Mouse (Mus musculus): ENCODE measurements around the gene Tuba1a. TPM values are rescaled to one million over a fixed set of nuclear protein-coding genes. Genes with fewer than 3 reads are reported as not detected.
"Not testable (repeated sequence)": the region's sequence is repeated elsewhere in the genome, so short reads cannot be mapped to it uniquely, and the experiment has no call there.

Gene Tuba1a
- total RNA-seq, 2 experiments from 2014 or later: 2,132 to 2,150 TPM

- intact Hi-C loops (cut with DNase I): no loop called here
- DNase-seq (ENCODE audit: low spot score in 2 of 2): peak in 1 of 2 experiments; percentile 82
These were observed 15.3 kb upstream of the Tuba1a start for GRCm38 (mm10) chr15:98968701-98969371.

GRCm38 (mm10) chr15:98959531-98959930 is 6.0 kb upstream of the Tuba1a start:
- DNase-seq (ENCODE audit: low spot score in 2 of 2): no peak
- intact Hi-C loops (cut with DNase I): no loop called here

GRCm38 (mm10) chr15:98958901-98959420 is 5.5 kb upstream of the Tuba1a start:
- intact Hi-C loops (cut with DNase I): no loop called here
- no peak for DNase-seq (ENCODE audit: low spot score in 2 of 2)

GRCm38 (mm10) chr15:98957475-98957874 is 4.0 kb upstream of the Tuba1a start:
- DNase-seq (ENCODE audit: low spot score in 2 of 2): peak in 1 of 2 experiments; percentile 68
- intact Hi-C loops (cut with DNase I): no loop called here

GRCm38 (mm10) chr15:98956000-98956399 is 2.5 kb upstream of the Tuba1a start:
- no peak for DNase-seq (ENCODE audit: low spot score in 2 of 2)
- intact Hi-C loops (cut with DNase I): loop anchor here (2.0 kb wide), 1 partner anchor 15 kb away; no protein-coding TSS in a partner anchor

GRCm38 (mm10) chr15:98955324-98955723 is 1.8 kb upstream of the Tuba1a start:
- intact Hi-C loops (cut with DNase I): loop anchor here (2.0 kb wide), 1 partner anchor 15 kb away; no protein-coding TSS in a partner anchor
- DNase-seq (ENCODE audit: low spot score in 2 of 2): no peak

GRCm38 (mm10) chr15:98954425-98955253 is 1.1 kb upstream of the Tuba1a start:
- DNase-seq (ENCODE audit: low spot score in 2 of 2): peak; percentile 70 to 81
- intact Hi-C loops (cut with DNase I): loop anchor here (2.0 kb wide), 1 partner anchor 16 kb away; no protein-coding TSS in a partner anchor

GRCm38 (mm10) chr15:98952751-98953400 is 627 bp downstream of the Tuba1a start:
- intact Hi-C loops (cut with DNase I): loop anchor here (1.0 kb wide), 1 partner anchor 40 kb away; no protein-coding TSS in a partner anchor
- no peak for DNase-seq (ENCODE audit: low spot score in 2 of 2)

GRCm38 (mm10) chr15:98952063-98952455 is 1.4 kb downstream of the Tuba1a start:
- DNase-seq (ENCODE audit: low spot score in 2 of 2): no peak
- intact Hi-C loops (cut with DNase I): no loop called here

GRCm38 (mm10) chr15:98951122-98952062 is 2.1 kb downstream of the Tuba1a start:
- intact Hi-C loops (cut with DNase I); DNase-seq (ENCODE audit: low spot score in 2 of 2): not testable (repeated sequence)

- intact Hi-C loops (cut with DNase I): no loop called here
- no peak for DNase-seq (ENCODE audit: low spot score in 2 of 2)
These were observed 4.0 kb downstream of the Tuba1a start for GRCm38 (mm10) chr15:98949607-98949892.

- intact Hi-C loops (cut with DNase I): no loop called here
- DNase-seq (ENCODE audit: low spot score in 2 of 2): no peak
These were observed 4.5 kb downstream of the Tuba1a start for GRCm38 (mm10) chr15:98948857-98949606.

- DNase-seq (ENCODE audit: low spot score in 2 of 2): no peak
- intact Hi-C loops (cut with DNase I): no loop called here
These were observed 5.1 kb downstream of the Tuba1a start for GRCm38 (mm10) chr15:98948382-98948781.

- intact Hi-C loops (cut with DNase I): no loop called here
These were observed 5.6 kb downstream of the Tuba1a start for GRCm38 (mm10) chr15:98947884-98948283.

GRCm38 (mm10) chr15:98943133-98943532 is 10.4 kb downstream of the Tuba1a start:
- DNase-seq (ENCODE audit: low spot score in 2 of 2): no peak
- intact Hi-C loops (cut with DNase I): no loop called here

More at GRCm38 (mm10) chr15:98947884-98948283, 5.6 kb downstream of the Tuba1a start:
- no peak for DNase-seq (ENCODE audit: low spot score in 2 of 2)

GRCm38 (mm10) chr15:98942081-98942480 is 11.4 kb downstream of the Tuba1a start:
- intact Hi-C loops (cut with DNase I): no loop called here
- no peak for DNase-seq (ENCODE audit: low spot score in 2 of 2)

- no peak for DNase-seq (ENCODE audit: low spot score in 2 of 2)
- intact Hi-C loops (cut with DNase I): no loop called here
These were observed 12.0 kb downstream of the Tuba1a start for GRCm38 (mm10) chr15:98941539-98941938.

GRCm38 (mm10) chr15:98940816-98941215 is 12.7 kb downstream of the Tuba1a start:
- peak in 1 of 2 experiments; percentile 67 for DNase-seq (ENCODE audit: low spot score in 2 of 2)
- intact Hi-C loops (cut with DNase I): no loop called here

Measured in left cerebral cortex, postnatal 14 days (tissue).